Mouse (Mus musculus): ENCODE results near the gene Gm29776. TPM values are rescaled to one million over a fixed set of nuclear protein-coding genes. Genes with fewer than 3 reads are reported as not detected.
A peak's percentile ranks its signal among the peaks of the same experiment; 100 is the strongest.

Gene Gm29776
- polyA plus RNA-seq, 1 experiment from 2014 or later, result 0.36 TPM

- no peak for ATAC-seq (replicated peaks; ENCODE audit: insufficient number of reproducible peaks, low FRiP score, low TSS enrichment)
- Histone ChIP-seq H3K4me2 (no peak overlapping the region), H3K27ac (ENCODE audit: low read depth, low read length) (no peak overlapping the region), H3K9ac (ENCODE audit: low read depth, low read length) (no peak overlapping the region), H3K36me3 (ENCODE audit: control insufficient read depth, insufficient read depth, low read length) (peaks cover 29% of the 10 kb centered on the region), H3K9me3 (replicated peaks; ENCODE audit: control insufficient read depth, low read length) (no peaks in the 10 kb centered on the region), H3K4me3 (ENCODE audit: low read depth, low read length) (no peak overlapping the region), H3K27me3 (ENCODE audit: control insufficient read depth, insufficient read depth, low read length) (no peaks in the 10 kb centered on the region), H3K4me1 (ENCODE audit: control insufficient read depth, insufficient read depth, low read length) (no peaks in the 10 kb centered on the region)
- 88% methylated on average over 2 of the region's 2 CpGs for WGBS (ENCODE audit: insufficient replicate concordance)
Observed at GRCm38 (mm10) chr14:54660009-54660408, 38.6 kb downstream of the Gm29776 start.

DNA sequence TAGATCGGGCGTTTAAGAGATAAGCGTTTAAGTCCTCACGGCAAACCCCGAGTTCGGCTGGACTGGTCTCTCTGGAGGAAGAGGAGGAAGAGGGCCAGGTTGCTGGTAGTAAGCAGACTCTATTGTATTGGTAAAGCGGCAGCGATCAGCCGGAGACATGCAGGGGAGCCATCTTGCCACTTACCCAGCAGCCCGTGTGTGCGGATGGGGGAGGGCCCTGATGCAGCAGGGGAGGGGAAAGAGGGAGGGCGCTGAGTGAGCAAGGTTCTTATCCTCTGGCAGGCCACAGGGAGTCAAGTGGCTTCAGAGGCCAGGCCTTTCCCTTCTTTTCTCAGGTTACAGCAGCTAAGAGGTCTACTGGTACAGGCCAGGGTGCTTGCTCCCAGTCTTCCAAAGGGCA, 45.1 kb downstream of the Gm29776 start:
- peak overlapping the region; percentile 93 for H3K27ac ChIP-seq (ENCODE audit: low read depth, low read length)
- H3K4me1 ChIP-seq (ENCODE audit: control insufficient read depth, insufficient read depth, low read length), result peaks cover 25% of the 10 kb centered on the region
- H3K4me2 ChIP-seq, result peak overlapping the region; percentile 80
- ATAC-seq (replicated peaks; ENCODE audit: insufficient number of reproducible peaks, low FRiP score, low TSS enrichment), result peak; percentile 78
- H3K27me3 ChIP-seq (ENCODE audit: control insufficient read depth, insufficient read depth, low read length), result no peaks in the 10 kb centered on the region
- 2% methylated on average over 12 of the region's 12 CpGs for WGBS (ENCODE audit: insufficient replicate concordance)
- H3K36me3 ChIP-seq (ENCODE audit: control insufficient read depth, insufficient read depth, low read length), result peaks cover 29% of the 10 kb centered on the region
- H3K9me3 ChIP-seq (replicated peaks; ENCODE audit: control insufficient read depth, low read length), result no peaks in the 10 kb centered on the region
- peak overlapping the region; percentile 87 for H3K9ac ChIP-seq (ENCODE audit: low read depth, low read length)
- H3K4me3 ChIP-seq (ENCODE audit: low read depth, low read length), result peak overlapping the region; percentile 83

GRCm38 (mm10) chr14:54652787-54653186, 45.8 kb downstream of the Gm29776 start:
- no peak; the same call in 1 of the 2 replicates for ATAC-seq (replicated peaks; ENCODE audit: insufficient number of reproducible peaks, low FRiP score, low TSS enrichment)
- H3K4me3 ChIP-seq (ENCODE audit: low read depth, low read length), result peak overlapping the region; percentile 83
- WGBS (ENCODE audit: insufficient replicate concordance), result under 1% methylated on average over 7 of the region's 7 CpGs
- H3K27me3 ChIP-seq (ENCODE audit: control insufficient read depth, insufficient read depth, low read length), result no peaks in the 10 kb centered on the region
- peaks cover 25% of the 10 kb centered on the region for H3K4me1 ChIP-seq (ENCODE audit: control insufficient read depth, insufficient read depth, low read length)
- peak overlapping the region; percentile 93 for H3K27ac ChIP-seq (ENCODE audit: low read depth, low read length)
- H3K9ac ChIP-seq (ENCODE audit: low read depth, low read length), result peak overlapping the region; percentile 87
- H3K4me2 ChIP-seq, result peak overlapping the region; percentile 80
- peaks cover 26% of the 10 kb centered on the region for H3K36me3 ChIP-seq (ENCODE audit: control insufficient read depth, insufficient read depth, low read length)
- no peaks in the 10 kb centered on the region for H3K9me3 ChIP-seq (replicated peaks; ENCODE audit: control insufficient read depth, low read length)

GRCm38 (mm10) chr14:54651556-54651955, 47.1 kb downstream of the Gm29776 start:
- Histone ChIP-seq H3K9me3 (replicated peaks; ENCODE audit: control insufficient read depth, low read length) (no peaks in the 10 kb centered on the region), H3K9ac (ENCODE audit: low read depth, low read length) (no peak overlapping the region), H3K27ac (ENCODE audit: low read depth, low read length) (no peak overlapping the region), H3K4me1 (ENCODE audit: control insufficient read depth, insufficient read depth, low read length) (peaks cover 25% of the 10 kb centered on the region), H3K4me2 (no peak overlapping the region), H3K4me3 (ENCODE audit: low read depth, low read length) (no peak overlapping the region), H3K27me3 (ENCODE audit: control insufficient read depth, insufficient read depth, low read length) (no peaks in the 10 kb centered on the region), H3K36me3 (ENCODE audit: control insufficient read depth, insufficient read depth, low read length) (peaks cover 33% of the 10 kb centered on the region)
- no peak for ATAC-seq (replicated peaks; ENCODE audit: insufficient number of reproducible peaks, low FRiP score, low TSS enrichment)
- WGBS (ENCODE audit: insufficient replicate concordance), result 75% methylated on average over 4 of the region's 4 CpGs

DNA sequence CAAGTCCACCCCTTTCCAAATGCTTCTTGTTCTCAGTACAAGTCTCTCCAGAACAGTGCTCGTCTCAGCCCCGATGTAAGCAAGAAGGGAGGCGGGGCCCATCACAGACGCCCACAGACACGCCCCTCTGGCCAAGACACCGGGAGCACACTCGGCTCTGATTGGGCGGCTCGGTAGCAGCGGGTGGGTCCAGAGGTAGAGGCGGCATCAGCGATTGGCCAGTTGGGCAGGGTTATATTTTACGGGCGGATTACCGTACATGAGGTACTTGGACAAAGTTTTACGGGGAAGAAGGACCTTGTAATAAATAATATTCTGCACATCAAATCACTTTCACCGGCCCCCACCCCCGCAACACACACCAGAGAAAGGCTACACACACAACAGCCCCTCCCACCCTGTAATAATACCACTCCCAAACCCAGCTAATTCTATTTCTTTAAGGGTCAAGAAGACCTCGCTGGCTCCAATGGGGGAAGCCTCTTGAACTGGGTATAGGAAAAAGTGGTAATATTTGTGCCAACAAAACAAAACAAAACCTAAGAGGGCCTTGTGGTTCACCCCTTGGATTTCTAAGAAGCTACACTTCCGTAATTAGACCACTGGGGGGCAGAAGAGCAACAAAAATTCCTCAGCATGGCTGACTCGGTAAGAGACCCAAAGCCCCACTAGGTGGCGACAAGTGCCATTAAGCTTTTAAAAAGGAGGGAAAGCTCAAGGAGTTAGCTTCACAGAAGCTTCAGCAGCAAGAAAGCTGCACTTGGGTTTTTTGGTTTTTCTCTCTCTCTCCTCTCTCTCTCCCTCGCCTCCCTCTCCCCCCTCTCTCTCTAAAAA, 47.8 kb downstream of the Gm29776 start:
- no peak; the same call in 1 of the 2 replicates for ATAC-seq (replicated peaks; ENCODE audit: insufficient number of reproducible peaks, low FRiP score, low TSS enrichment)
- peaks cover 38% of the 10 kb centered on the region for H3K36me3 ChIP-seq (ENCODE audit: control insufficient read depth, insufficient read depth, low read length)
- H3K27ac ChIP-seq (ENCODE audit: low read depth, low read length), result no peak overlapping the region
- H3K9me3 ChIP-seq (replicated peaks; ENCODE audit: control insufficient read depth, low read length), result no peaks in the 10 kb centered on the region
- H3K9ac ChIP-seq (ENCODE audit: low read depth, low read length), result no peak overlapping the region
- no peak overlapping the region for H3K4me2 ChIP-seq
- no peak overlapping the region for H3K4me3 ChIP-seq (ENCODE audit: low read depth, low read length)
- peaks cover 25% of the 10 kb centered on the region for H3K4me1 ChIP-seq (ENCODE audit: control insufficient read depth, insufficient read depth, low read length)
- 59% methylated on average over 23 of the region's 23 CpGs for WGBS (ENCODE audit: insufficient replicate concordance)
- no peaks in the 10 kb centered on the region for H3K27me3 ChIP-seq (ENCODE audit: control insufficient read depth, insufficient read depth, low read length)

- no peak for ATAC-seq (replicated peaks; ENCODE audit: insufficient number of reproducible peaks, low FRiP score, low TSS enrichment)
- Histone ChIP-seq H3K9me3 (replicated peaks; ENCODE audit: control insufficient read depth, low read length) (no peaks in the 10 kb centered on the region), H3K27ac (ENCODE audit: low read depth, low read length) (no peak overlapping the region), H3K4me2 (no peak overlapping the region), H3K9ac (ENCODE audit: low read depth, low read length) (no peak overlapping the region), H3K4me3 (ENCODE audit: low read depth, low read length) (no peak overlapping the region), H3K27me3 (ENCODE audit: control insufficient read depth, insufficient read depth, low read length) (no peaks in the 10 kb centered on the region), H3K4me1 (ENCODE audit: control insufficient read depth, insufficient read depth, low read length) (peaks cover 16% of the 10 kb centered on the region), H3K36me3 (ENCODE audit: control insufficient read depth, insufficient read depth, low read length) (peaks cover 64% of the 10 kb centered on the region)
- 78% methylated on average over 4 of the region's 4 CpGs for WGBS (ENCODE audit: insufficient replicate concordance)
Observed at GRCm38 (mm10) chr14:54647900-54648299, 50.7 kb downstream of the Gm29776 start.

- Histone ChIP-seq H3K9ac (ENCODE audit: low read depth, low read length) (no peak overlapping the region), H3K9me3 (replicated peaks; ENCODE audit: control insufficient read depth, low read length) (no peaks in the 10 kb centered on the region), H3K4me1 (ENCODE audit: control insufficient read depth, insufficient read depth, low read length) (peaks cover 9% of the 10 kb centered on the region), H3K27me3 (ENCODE audit: control insufficient read depth, insufficient read depth, low read length) (no peaks in the 10 kb centered on the region), H3K27ac (ENCODE audit: low read depth, low read length) (no peak overlapping the region), H3K36me3 (ENCODE audit: control insufficient read depth, insufficient read depth, low read length) (peaks cover 72% of the 10 kb centered on the region), H3K4me3 (ENCODE audit: low read depth, low read length) (no peak overlapping the region), H3K4me2 (no peak overlapping the region)
- ATAC-seq (replicated peaks; ENCODE audit: insufficient number of reproducible peaks, low FRiP score, low TSS enrichment), result no peak
- WGBS (ENCODE audit: insufficient replicate concordance), result 95% methylated on average over 8 of the region's 8 CpGs
Observed at GRCm38 (mm10) chr14:54646898-54647636, 51.6 kb downstream of the Gm29776 start.

DNA sequence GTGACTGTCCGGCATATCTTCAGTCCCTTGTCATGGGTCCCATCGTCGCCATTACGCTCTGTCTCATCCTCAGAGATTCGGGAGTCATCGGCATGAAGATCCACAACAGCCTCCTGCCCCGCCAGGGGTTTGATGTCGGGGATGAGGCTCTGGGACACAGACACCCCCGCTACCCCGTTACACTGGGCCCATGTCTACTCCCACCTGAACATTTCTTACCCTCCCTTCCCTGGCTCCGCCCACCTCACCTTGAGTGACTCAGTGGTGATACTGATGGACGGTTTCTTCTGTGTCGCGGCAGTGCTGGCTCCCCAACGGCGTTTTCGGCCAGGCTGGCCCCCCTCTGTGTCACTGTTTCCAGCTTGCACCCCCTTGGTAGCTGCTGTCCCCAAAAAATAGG, 52.2 kb downstream of the Gm29776 start:
- Histone ChIP-seq H3K4me2 (no peak overlapping the region), H3K4me1 (ENCODE audit: control insufficient read depth, insufficient read depth, low read length) (peaks cover 3% of the 10 kb centered on the region), H3K9me3 (replicated peaks; ENCODE audit: control insufficient read depth, low read length) (no peaks in the 10 kb centered on the region), H3K27ac (ENCODE audit: low read depth, low read length) (no peak overlapping the region), H3K36me3 (ENCODE audit: control insufficient read depth, insufficient read depth, low read length) (peaks cover 71% of the 10 kb centered on the region), H3K9ac (ENCODE audit: low read depth, low read length) (no peak overlapping the region), H3K27me3 (ENCODE audit: control insufficient read depth, insufficient read depth, low read length) (no peaks in the 10 kb centered on the region), H3K4me3 (ENCODE audit: low read depth, low read length) (no peak overlapping the region)
- ATAC-seq (replicated peaks; ENCODE audit: insufficient number of reproducible peaks, low FRiP score, low TSS enrichment), result no peak
- 93% methylated on average over 17 of the region's 17 CpGs for WGBS (ENCODE audit: insufficient replicate concordance)

All from heart, embryonic 11.5 days (tissue).